Mouse (Mus musculus): ENCODE results near the gene Raver1.

Gene Raver1

DNA sequence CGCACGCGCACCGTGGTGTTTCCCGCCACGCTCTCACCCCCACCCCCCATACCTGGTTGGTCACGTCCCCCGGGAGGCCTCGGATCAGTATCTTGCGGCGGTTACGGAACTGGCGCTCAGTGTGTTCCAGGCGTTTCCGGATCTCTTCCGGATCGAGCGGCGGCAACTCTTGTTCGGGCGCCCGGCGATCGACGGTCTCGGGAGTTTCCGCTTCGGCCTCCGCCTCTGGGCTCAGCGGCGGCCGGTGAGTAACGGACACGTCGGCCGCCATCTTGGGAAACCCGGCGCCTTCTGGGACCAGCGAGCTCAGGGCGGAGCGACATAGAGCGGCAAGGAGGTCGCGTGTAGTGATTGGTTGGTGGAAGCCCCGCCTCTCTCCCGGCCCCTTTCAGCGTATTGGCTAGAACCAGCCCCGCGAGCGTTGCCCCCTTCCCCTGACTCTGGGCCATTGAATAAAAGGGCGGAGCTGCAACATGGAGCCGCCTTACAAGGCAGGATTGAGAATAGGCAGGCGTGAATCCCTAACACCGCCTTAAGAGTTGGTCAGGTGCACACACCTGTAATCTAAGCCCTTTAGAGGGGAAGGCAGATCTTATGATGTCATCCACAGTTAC, at the start of gene Raver1, which contains the start of gene Gm38431:
TSS of gene Raver1 (minus strand) at position 302 of the 614 bp plus-strand sequence.
TSS of gene Gm38431 (minus strand) at position 291 of the 614 bp plus-strand sequence.
- DNase-seq, result peak; percentile 97

DNA sequence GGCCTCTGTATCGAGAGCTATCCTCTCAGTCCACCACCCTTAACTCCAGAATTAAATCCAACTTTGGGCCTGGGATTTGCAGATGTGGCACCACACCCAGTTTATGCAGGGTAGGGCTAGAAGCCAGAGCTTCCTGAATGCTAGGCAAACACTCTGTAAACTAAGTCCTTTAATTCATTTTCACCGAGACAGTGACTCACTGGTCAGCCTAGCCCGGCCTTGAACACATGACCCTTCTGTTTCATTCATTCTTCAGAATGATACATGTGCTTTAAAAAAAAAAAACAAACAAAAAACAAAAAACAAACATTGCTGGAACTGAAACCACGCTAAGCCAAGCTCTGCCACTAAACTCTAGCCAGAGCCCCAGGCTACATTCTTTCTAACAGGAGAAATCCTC, 46.6 kb upstream of the Raver1 start:
- DNase-seq, result no peak

DNA sequence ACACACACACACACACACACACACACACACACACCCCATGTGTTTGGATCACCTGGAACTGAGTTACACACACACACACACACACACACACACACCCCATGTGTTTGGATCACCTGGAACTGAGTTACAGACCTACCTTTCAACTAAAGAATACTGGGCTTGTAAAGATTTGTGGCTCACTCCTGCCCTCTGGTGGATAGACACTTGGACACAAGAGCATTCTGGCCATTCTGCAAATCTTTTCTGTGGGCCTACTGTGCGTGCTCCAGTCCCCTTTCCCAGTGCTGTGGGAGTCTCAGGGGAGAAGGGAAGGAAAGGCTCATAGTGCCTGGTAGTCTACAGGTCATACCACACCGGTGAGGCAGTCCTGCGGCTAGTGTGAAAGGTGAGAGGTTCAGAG, 45.4 kb upstream of the Raver1 start:
- peak in 1 of 2 experiments; percentile 53 for DNase-seq

DNA sequence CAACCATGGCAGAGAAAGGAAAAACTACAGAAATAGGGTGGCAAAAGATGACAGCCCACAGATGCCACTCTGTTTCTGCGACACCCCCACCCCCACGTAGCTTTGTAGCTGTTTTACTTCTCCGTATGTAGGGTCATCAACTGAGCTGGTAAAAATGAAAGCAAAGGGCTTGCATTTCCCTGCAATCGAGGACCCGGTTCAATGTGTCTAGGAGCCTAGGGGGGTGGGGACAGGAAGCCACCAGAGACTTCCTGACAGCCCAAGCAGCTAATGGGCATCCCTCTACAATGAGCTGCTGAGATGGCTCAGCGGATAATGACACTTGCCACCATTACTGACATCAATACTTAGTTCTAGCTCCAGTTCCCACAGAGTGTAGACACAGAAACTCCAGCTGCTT, 44.6 kb upstream of the Raver1 start:
- no peak for DNase-seq

DNA sequence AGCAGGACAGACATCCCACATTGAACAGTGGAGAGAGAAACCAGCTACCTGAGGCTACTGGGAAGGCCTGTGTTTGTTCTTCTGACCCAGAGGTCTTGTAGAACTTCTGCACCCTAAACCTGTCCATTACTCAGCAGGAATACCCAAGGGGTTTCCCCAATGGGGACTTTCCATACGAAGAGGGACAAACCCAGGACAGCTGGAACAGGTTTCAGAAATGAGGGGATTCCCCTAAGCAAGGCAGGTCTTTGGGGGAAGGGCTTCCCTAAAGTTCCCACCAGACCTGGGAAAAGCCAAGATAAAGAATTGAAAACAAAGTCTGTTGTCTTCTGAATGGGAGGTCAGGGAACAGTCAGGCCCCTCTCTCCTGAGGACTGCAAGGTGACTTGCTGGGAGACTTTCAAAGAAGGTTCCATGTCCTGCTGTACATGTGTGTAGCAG, 44.2 kb upstream of the Raver1 start:
- no peak for DNase-seq

DNA sequence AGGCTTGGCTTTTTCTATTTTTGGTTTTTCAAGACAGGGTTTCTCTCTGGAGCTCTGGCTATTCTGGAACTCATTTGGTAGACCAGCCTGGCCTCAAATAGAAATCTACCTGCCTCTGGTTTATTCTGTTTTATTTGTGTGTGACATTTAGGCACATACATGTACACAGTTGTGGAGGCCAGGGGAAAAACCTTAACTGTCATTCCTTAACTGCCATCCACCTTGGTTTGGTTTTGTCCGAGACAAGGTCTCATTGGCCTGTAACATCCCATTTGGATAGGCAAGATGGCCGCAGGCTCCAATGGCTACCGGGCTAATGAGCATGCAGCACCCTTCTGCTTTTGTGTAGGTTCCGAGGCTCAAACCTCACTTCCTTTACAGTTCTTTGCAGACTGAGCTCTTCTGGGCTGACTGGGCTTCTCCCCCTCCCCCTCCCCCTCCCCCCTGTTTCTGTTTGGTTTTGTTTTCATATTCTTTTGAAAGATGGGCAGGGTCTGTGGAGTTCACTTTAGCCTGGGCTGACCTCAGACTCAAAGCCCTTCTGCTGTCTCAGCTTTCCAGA, 43.6 kb upstream of the Raver1 start:
- no peak for DNase-seq

DNA sequence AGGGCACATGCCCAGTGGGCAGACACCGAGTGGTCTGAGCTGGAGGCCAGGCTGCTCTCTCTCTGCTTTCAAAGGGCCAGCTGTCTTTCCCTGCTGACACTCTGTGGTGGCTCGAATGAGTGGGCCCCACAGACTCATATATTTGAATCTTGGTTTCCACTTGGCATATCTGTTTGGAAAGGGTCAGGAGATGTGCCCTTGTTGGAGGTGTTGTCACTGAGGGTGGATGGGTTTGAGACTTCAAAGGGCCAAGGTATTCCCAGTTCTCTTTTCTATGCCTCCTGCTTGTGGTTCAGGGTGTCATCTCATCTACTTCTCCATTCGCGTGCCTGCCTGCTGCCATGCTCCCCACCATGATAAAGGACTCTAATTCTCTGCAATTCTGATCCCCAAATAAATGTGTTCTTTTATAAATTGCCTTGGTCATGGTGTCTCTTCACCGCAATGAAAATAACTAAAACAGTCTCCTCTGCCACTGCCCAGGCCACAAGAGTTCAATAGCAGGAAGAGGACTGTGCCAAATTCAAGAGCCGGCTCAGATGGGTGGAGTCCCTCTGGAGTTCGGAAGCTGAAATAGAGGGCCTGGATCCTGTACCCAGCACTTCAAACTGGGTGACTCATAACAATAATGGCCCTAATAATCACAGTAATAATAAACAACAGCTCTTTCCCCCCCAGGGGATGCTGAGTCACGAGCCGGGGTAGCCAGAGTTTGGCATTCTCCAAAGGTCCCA, 43.0 kb upstream of the Raver1 start:
- no peak for DNase-seq

DNA sequence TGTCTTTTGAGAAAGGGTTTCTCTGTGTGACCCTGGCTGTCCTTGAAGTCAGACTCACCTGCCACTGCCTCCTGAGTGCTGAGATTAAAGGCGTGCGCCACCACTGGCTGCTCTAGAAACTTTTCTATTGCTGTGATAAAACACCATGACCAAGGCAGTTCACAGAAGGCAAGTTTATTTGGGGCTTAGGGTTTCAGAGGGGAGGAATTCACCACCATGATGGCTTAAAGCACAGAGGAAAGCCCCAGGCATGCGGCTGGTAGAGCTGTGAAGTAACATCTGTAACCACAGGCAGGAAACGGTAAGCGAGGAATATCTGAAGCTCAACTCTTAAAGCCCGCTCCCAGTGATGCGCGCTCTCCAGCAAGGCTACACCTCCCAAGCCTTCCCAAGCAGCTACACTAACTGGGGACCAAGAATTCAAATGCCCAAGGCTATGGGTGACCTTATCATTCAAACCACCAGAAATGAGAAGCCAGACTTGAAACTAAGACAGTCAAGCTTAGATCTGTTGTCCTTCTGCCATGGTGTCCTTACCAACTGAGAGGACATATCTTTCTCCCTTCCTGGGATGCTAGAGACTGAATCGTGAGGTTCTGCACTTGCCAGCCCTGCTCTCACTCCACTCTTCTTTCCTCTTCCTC, 41.4 kb upstream of the Raver1 start:
- DNase-seq, result peak; percentile 33 to 57

DNA sequence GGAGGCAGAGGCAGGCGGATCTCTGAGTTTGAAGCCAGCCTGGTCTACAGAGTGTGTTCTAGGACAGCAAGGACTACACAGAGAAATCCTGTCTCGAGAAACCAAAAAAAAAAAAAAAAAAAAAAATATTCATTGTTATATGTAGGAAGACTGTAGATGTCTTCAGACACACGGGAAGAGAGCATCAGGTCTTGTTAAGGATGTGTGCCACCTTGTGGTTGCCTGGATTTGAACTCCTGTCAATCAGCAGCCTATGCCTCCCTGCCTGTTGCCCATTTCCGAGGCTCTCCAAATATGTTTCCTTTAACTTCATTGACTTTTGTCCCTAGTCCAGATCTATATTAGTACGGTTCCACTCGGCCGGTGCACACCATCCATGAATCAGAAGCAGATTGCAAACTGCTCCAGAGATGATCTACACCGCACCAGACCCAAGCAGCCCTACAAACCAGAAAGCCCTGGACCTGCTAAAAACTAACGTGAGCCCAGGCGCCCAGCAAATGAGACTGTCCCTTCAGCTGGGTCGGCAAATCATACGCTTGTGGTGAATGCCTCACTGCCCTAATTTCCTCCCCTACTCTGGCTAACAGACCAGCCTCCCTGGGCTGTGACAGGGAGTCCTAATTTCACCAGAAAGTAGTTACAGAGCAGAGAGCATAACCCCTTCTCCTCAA, 40.4 kb upstream of the Raver1 start:
- DNase-seq, result no peak

DNA sequence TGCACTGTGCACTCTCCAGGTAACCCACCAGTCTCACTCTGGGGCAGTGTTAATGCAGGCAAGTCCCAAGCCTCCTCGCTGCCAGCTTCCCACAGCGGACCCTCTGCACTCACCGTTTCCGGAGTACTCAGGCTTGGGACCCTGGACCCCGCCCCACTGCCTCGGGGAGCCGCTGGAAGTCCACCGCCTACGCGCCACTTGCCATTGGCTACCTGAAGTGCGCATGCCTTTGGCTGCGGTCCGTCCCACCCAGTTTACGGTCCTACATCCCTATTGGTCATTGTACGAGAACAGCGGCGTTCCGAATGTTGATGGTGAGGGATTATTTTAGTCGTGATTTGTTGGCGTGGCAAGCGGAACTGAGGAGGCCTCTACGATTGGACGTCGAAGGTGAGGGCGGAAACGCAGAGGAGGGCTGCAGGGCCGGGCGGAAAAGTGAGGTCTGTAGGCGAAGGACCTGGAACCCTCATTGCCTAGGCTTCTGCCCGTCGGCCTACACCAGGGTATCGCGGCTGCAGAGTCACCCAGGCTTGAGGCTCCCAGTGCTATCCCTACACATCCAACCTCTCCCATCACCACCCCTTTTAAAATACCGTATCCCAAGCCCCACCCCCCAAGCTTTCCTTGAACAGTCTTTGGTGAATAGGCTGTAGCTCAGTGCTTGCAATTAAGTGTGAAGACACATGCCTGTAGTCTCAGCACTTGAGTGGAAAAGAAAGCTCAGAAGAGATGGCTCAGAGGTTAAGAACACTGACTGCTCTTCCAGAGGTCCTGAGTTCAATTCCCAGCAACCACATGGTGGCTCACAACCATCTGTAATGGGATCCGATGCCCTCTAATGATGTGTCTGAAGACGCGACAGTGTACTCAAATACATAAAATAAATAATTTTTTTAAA, 39.5 kb upstream of the Raver1 start, which contains the start of gene Tyk2:
TSS of gene Tyk2 (minus strand) at position 185 of the 898 bp plus-strand sequence.
- DNase-seq, result peak; percentile 82 to 93

DNA sequence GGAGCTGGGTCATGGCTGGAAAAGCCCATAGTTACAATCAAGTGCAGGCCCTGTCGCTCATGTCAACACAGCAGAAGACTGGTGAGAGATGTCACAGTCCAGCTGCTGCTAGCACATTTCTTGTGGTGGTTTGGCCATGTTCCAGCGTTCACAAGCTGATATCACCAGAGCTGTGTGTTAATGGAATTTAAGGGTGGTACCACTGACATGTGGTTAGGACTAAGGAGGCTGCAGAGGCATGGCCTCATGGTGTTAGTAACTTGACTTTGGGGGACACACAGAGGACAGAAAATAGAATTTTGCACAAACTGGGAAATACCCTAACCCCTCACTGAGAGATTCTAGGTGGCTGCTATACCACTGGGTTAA, 34.4 kb upstream of the Raver1 start:
- DNase-seq, result no peak

DNA sequence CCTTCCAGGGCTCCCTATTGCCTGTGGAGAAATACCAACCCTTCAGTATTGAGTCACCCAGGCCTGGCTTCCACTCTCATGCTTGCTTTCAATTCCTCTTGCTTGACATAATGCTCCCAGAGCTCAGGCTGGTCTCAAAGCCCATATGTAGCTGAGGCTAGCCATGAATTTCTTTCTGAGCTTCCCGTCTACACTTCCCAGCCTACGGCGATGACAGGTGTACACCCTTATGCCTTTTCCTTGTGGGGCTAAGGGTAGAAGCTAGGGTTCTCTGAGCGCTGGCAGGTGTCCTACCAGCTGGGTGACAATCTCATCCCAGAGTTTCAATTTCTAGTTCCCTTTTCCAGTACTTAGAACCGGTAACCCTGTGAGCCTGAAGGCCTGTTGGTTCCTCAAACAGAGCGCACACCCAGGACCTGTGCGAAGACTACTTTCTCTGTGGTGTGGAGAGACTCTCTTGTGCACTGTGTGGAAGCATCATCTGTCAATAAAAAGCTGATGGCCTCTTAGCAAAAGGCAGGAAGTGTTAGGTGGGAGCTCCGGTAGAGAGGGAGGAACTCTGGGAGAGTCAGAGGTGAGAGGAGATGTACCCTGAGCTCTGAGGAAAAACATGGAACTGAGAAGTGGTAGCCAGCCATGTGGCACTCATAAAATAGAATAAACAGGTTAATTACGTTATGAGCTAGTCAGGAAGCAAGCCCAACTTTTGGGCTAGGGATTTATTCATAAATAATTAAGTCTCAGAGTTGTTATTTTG, 33.9 kb upstream of the Raver1 start:
- no peak for DNase-seq

DNA sequence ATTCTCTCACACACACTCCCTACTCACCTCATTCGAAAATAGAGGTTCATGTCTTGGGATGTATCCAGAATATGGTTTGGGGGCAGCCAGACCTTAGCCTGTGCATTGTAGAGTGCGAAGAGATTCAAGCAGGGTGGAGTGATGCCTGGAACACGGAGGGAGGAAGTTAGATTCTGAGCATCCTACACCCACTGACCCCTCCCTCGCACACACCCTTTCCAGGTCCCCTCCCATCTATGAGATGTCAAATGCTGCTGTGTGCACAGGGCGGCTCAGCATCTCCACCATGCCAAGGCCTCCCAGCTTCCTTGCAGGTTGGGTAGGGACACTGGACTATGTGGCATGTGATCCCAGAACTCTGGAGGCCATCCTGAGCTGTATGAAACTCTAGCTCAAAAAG, 33.0 kb upstream of the Raver1 start:
- no peak for DNase-seq

DNA sequence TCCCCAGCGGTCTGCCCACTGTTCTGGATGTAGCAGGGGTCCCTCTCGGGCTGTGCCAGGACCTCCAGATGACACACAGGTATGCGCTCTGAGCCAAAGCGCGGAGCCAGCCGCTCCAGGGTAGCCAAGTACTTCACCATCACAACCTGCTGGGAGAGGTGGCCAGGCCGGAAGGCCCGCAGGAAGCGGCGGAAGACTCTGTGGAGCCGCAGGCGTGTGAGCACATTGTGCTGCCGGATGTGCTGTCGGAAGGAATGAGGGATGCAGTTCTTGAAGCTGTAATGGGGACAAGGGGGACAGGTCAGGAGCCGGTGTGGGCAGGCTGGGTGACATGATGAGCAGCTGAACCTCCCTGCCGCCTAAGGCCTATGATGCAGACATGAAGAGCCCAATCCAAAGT, 29.7 kb upstream of the Raver1 start:
- no peak for DNase-seq

DNA sequence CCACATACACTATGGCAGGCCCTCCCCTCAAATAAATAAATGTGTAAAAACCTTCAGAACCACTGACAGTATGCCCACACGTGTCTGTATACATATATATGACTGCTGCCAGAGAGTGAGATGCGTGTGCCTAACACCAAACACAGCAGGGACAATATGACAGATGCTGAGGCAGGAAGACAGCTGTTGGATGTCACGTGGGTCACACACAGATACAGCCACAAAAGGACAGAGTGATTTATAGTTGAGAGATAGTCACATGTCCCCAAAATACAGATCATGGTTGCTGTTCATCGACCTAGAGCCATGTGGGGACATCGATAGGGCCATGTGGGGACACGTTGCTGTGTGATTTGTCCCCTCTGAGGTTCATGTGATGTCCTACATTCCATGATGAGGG, 25.3 kb upstream of the Raver1 start:
- no peak for DNase-seq

DNA sequence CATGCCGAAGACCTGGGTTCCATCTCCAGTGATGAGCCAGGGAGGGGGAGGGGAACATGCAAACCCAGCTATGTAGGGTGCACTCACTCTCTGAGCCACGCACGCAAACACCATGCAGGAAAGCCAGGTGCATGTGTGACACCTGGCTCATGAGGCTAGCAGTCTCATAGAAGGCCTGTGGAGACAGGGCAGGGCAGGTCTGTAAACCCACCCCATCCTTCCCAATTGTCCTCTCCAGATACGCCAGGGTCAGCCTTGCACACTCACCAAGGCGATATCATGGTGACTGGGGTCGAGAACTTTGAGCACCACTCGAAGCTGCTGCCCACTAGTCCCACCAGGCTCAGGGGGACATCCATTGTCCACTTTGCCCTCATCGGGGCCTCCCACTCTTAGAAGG, 23.3 kb upstream of the Raver1 start:
- no peak for DNase-seq

DNA sequence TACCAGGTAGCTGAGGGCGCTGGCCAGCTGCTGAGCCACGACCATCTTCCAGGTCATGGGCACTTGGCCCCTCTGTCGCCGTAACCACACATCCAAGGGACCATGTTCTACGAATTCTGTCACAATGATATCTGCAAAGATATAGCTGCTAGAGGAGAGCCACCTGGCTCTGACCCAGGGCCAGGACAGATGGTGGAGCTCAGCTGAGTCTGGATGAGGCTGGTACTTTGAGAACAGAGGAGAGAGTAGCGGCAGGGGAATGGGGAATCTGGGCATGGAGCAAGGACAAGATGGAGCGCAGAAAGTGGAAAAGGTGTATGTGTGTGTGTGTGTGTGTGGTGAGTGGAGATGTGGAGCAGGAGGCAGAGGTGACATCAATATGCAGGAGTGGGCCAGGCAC, 22.4 kb upstream of the Raver1 start:
- no peak for DNase-seq

DNA sequence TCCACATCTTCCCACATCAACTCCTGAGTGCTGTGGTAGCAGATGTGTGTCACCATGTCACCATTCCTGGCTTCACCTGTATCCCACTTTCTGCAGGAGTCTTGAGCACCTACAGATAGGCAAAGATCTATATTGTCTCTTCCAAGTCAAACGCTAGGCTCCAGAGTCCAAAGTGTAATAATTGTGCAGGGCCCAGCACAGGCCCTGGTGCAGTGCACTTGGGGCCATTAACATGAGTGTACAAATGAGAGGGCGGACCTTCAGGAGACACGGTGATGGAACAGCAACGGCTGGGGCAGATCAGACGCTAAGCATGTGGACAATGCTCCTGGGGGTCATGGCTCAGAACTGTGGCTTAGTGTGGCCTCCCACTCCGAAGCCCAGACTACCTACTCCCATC, 21.9 kb upstream of the Raver1 start:
- no peak for DNase-seq

DNA sequence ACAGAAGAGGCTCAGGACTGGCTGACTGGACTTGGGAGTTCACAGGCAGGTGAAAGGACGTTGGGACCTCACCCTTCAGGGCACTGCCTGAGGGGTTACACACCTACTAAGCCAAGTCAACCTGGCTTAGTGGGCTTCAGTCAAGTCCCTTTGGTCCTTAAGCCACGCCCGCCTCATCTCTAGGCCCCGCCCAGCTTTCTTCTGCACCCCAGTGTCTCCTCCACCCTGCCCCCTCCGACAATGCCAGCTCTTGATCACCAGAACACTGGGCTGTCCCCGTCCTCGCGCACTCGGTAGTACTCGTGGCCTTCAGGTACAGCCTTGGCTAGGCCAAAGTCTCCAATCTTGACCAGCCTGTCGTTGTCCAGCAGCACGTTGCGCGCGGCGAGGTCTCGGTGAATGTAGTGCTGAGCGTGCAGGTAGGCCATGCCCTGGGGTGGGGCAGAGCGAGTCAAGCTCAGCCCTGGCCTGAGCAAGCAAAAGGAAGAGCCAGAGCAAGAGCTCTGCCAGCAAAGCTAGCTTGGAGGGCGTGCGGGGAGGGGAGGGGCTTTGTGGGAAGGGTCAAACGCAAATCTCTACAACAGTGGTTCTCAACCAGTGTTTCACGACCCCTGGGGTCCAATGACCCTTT, 15.9 kb upstream of the Raver1 start:
- no peak for DNase-seq

DNA sequence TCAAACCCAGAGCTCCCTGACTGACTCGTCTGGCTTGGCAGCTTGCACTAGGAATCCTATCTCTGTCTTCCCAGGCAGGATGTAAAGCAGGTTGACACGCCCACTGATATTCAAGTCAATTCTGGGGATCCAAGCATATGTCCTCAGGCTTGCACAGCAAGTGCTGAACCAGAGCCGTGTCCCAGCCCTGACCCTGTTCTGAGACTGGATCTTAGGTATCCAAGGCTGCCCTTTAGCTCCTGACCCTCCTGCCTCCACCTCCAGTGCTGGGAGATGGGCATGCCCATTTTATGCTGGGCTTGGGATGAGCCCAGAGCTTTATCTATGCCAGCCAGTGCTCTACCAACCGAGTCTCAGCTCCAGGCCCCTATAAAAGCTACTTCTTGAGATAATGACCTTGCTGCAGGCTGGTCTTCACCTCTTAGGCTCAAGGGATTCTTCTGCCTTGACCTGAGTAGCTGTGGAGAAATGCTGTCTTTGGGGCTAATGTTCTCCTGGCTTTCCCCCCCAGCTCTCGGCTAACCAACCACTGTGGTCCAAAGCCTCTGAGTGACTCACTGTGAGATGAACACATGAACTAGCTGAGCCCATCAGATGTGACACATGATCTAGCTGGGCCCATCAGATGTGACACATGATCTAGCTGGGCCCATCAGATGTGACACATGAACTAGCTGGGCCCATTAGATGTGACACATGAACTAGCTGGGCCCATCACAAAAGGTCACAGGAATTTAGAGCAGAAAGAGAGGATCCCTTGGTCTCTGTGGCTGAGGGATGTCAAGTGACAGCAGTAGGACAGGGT, 14.2 kb upstream of the Raver1 start:
- DNase-seq, result no peak
